Mouse (Mus musculus) forebrain, embryonic 14.5 days (tissue): ENCODE measurements around the gene Gpr132. TPM values are rescaled to one million over a fixed set of nuclear protein-coding genes. Genes with fewer than 3 reads are reported as not detected.

Source experiments
- ATAC-seq: fragments of 200-750 bp; cut with Nextera tagmentation; 2 replicates; pipeline ENCODE4 v1.8.0; 2017; ENCODE audit warnings: mild to moderate bottlenecking, moderate library complexity
- DNase-seq: peaks from one replicate; pipeline ENCODE4 v3.0.0-alpha.2; 2015; ENCODE audit warnings: low spot score
- H3K27ac ChIP-seq: fragments of 300-500 bp; sonication (generic); 2 replicates; pipeline ENCODE4 v1.5.1; 2014; ENCODE audit warnings: low read depth, mild to moderate bottlenecking, control low read depth, low read length, moderate library complexity
- H3K27me3 ChIP-seq: fragments of 300-500 bp; sonication (generic); replicated peaks from 2 replicates; pipeline ENCODE4 v1.6.1; 2014; ENCODE audit warnings: low read length, control low read depth, mixed read lengths; ENCODE audit not compliant: control insufficient read depth, insufficient read depth
- H3K36me3 ChIP-seq: fragments of 300-500 bp; sonication (generic); 2 replicates; pipeline ENCODE4 v1.6.1; 2014; ENCODE audit warnings: low read length, control low read depth; ENCODE audit not compliant: control insufficient read depth, insufficient read depth
- H3K4me1 ChIP-seq: fragments of 300-500 bp; sonication (generic); 2 replicates; pipeline ENCODE4 v1.6.1; 2014; ENCODE audit warnings: antibody characterized with exemption, low read length, control low read depth; ENCODE audit not compliant: control insufficient read depth, insufficient read depth
- H3K4me2 ChIP-seq: fragments of 300-500 bp; sonication (generic); 2 replicates; pipeline ENCODE4 v1.6.1; 2014; ENCODE audit warnings: mild to moderate bottlenecking, control low read depth, low read length
- H3K4me3 ChIP-seq: fragments of 300-500 bp; sonication (generic); 2 replicates; pipeline ENCODE4 v1.5.1; 2014; ENCODE audit warnings: low read depth, low read length, control low read depth
- H3K9ac ChIP-seq: fragments of 300-500 bp; sonication (generic); 2 replicates; pipeline ENCODE4 v1.6.1; 2014; ENCODE audit warnings: mild to moderate bottlenecking, low read length, control low read depth, moderate library complexity
- H3K9me3 ChIP-seq: fragments of 300-500 bp; sonication (generic); replicated peaks from 2 replicates; pipeline ENCODE4 v1.6.1; 2016; ENCODE audit warnings: low read length, control low read depth, mixed read lengths; ENCODE audit not compliant: control insufficient read depth
- WGBS: fragments of 180-500 bp; shearing (Covaris S2); extraction: QIAGEN DNeasy Blood & Tissue Kit; methylation state at CpG from one replicate; pipeline ENCODE4 v1.1.7; 2014; 5-methylcytosine and 5-hydroxymethylcytosine counted together
- polyA plus RNA-seq: library from polyadenylated mRNA; unstranded; fragments of >200 nt; fragmentation: Nextera tagmentation; extraction: Ambion mirVana; gene quantifications from 2 replicates; pipeline ENCODE4 v1.2.1, GENCODE M21; 2014

Gene Gpr132
- polyA plus RNA-seq, 1 experiment from 2014 or later = not detected

- Histone ChIP-seq H3K9ac (no peak overlapping the region), H3K4me3 (no peak overlapping the region), H3K36me3 (no peaks in the 10 kb centered on the region), H3K9me3 (no peaks in the 10 kb centered on the region), H3K27me3 (peaks cover 27% of the 10 kb centered on the region), H3K27ac (no peak overlapping the region), H3K4me2 (no peak overlapping the region), H3K4me1 (no peaks in the 10 kb centered on the region)
- DNase-seq (no peak), ATAC-seq (no peak)
- WGBS = 70% methylated on average over 6 of the region's 6 CpGs
Observed at GRCm38 (mm10) chr12:112881301-112881815, 13.3 kb upstream of the Gpr132 start.

GRCm38 (mm10) chr12:112880661-112881060 lies 12.6 kb upstream of the Gpr132 start:
- Histone ChIP-seq H3K9ac (no peak overlapping the region), H3K4me1 (no peaks in the 10 kb centered on the region), H3K36me3 (no peaks in the 10 kb centered on the region), H3K4me3 (no peak overlapping the region), H3K4me2 (no peak overlapping the region), H3K9me3 (no peaks in the 10 kb centered on the region), H3K27me3 (peaks cover 34% of the 10 kb centered on the region), H3K27ac (no peak overlapping the region)
- WGBS = 84% methylated on average over 4 of the region's 4 CpGs
- DNase-seq (no peak), ATAC-seq (no peak)

- H3K27me3 ChIP-seq = peaks cover 43% of the 10 kb centered on the region
- H3K36me3 ChIP-seq = no peaks in the 10 kb centered on the region
- no peaks in the 10 kb centered on the region for H3K4me1 ChIP-seq
- no peak overlapping the region for H3K9ac ChIP-seq
- WGBS = 80% methylated on average over 5 of the region's 5 CpGs
- no peak overlapping the region for H3K27ac ChIP-seq
- no peak overlapping the region for H3K4me2 ChIP-seq
- DNase-seq = no peak
- H3K9me3 ChIP-seq = no peaks in the 10 kb centered on the region
- H3K4me3 ChIP-seq = no peak overlapping the region
- no peak for ATAC-seq
Observed at GRCm38 (mm10) chr12:112879731-112880130, 11.7 kb upstream of the Gpr132 start.

GRCm38 (mm10) chr12:112877607-112878020 lies 9.6 kb upstream of the Gpr132 start:
- Histone ChIP-seq H3K4me1 (no peaks in the 10 kb centered on the region), H3K27me3 (peaks cover 49% of the 10 kb centered on the region), H3K4me3 (peak overlapping the region; percentile 26), H3K9ac (peak overlapping the region; percentile 35), H3K9me3 (no peaks in the 10 kb centered on the region), H3K27ac (no peak overlapping the region), H3K36me3 (no peaks in the 10 kb centered on the region), H3K4me2 (peak overlapping the region; percentile 46)
- ATAC-seq = no peak
- under 1% methylated on average over 34 of the region's 37 CpGs for WGBS
- DNase-seq = no peak

- H3K4me2 ChIP-seq = peak overlapping the region; percentile 46
- H3K36me3 ChIP-seq = no peaks in the 10 kb centered on the region
- no peak overlapping the region for H3K27ac ChIP-seq
- DNase-seq (no peak), ATAC-seq (no peak)
- peak overlapping the region; percentile 26 for H3K4me3 ChIP-seq
- 9% methylated on average over 17 of the region's 17 CpGs for WGBS
- H3K27me3 ChIP-seq = peaks cover 53% of the 10 kb centered on the region
- no peaks in the 10 kb centered on the region for H3K9me3 ChIP-seq
- H3K9ac ChIP-seq = peak overlapping the region; percentile 35
- no peaks in the 10 kb centered on the region for H3K4me1 ChIP-seq
Observed at GRCm38 (mm10) chr12:112877073-112877576, 9.1 kb upstream of the Gpr132 start.

- Histone ChIP-seq H3K9ac (no peak overlapping the region), H3K4me2 (peak overlapping the region; percentile 28; the same call in 1 of the 2 replicates), H3K4me1 (no peaks in the 10 kb centered on the region), H3K36me3 (no peaks in the 10 kb centered on the region), H3K9me3 (no peaks in the 10 kb centered on the region), H3K27ac (no peak overlapping the region), H3K27me3 (peaks cover 54% of the 10 kb centered on the region), H3K4me3 (peak overlapping the region; percentile 11; the same call in 1 of the 2 replicates)
- no peak for DNase-seq
- 0 out of 2 replicates have a peak, but pooled peaks have one; percentile 4 for ATAC-seq
- WGBS = 4% methylated on average over 28 of the region's 28 CpGs
Observed at GRCm38 (mm10) chr12:112876332-112877072, 8.5 kb upstream of the Gpr132 start.

GRCm38 (mm10) chr12:112875225-112876013 lies 7.4 kb upstream of the Gpr132 start:
- H3K27ac ChIP-seq = no peak overlapping the region
- H3K9me3 ChIP-seq = no peaks in the 10 kb centered on the region
- H3K27me3 ChIP-seq = peaks cover 54% of the 10 kb centered on the region
- H3K4me3 ChIP-seq = no peak overlapping the region
- H3K9ac ChIP-seq = no peak overlapping the region
- ATAC-seq (peak; percentile 75), DNase-seq (peak; percentile 92)
- no peak overlapping the region for H3K4me2 ChIP-seq
- 21% methylated on average over 16 of the region's 16 CpGs for WGBS
- H3K36me3 ChIP-seq = no peaks in the 10 kb centered on the region
- H3K4me1 ChIP-seq = no peaks in the 10 kb centered on the region

- Histone ChIP-seq H3K4me3 (no peak overlapping the region), H3K27me3 (peaks cover 54% of the 10 kb centered on the region), H3K27ac (no peak overlapping the region), H3K4me2 (peak overlapping the region; percentile 28), H3K9ac (no peak overlapping the region), H3K4me1 (no peaks in the 10 kb centered on the region), H3K36me3 (no peaks in the 10 kb centered on the region), H3K9me3 (no peaks in the 10 kb centered on the region)
- DNase-seq (no peak), ATAC-seq (no peak)
- 16% methylated on average over 22 of the region's 22 CpGs for WGBS
Observed at GRCm38 (mm10) chr12:112874199-112874598, 6.2 kb upstream of the Gpr132 start.
